Mouse (Mus musculus): Measurements from ENCODE around the gene Esam. TPM values are rescaled to one million over a fixed set of nuclear protein-coding genes. Genes with fewer than 3 reads are reported as not detected.

Esam gene
- total RNA-seq, 2 experiments from 2014 or later = 19.5 to 23.0 TPM

DNA sequence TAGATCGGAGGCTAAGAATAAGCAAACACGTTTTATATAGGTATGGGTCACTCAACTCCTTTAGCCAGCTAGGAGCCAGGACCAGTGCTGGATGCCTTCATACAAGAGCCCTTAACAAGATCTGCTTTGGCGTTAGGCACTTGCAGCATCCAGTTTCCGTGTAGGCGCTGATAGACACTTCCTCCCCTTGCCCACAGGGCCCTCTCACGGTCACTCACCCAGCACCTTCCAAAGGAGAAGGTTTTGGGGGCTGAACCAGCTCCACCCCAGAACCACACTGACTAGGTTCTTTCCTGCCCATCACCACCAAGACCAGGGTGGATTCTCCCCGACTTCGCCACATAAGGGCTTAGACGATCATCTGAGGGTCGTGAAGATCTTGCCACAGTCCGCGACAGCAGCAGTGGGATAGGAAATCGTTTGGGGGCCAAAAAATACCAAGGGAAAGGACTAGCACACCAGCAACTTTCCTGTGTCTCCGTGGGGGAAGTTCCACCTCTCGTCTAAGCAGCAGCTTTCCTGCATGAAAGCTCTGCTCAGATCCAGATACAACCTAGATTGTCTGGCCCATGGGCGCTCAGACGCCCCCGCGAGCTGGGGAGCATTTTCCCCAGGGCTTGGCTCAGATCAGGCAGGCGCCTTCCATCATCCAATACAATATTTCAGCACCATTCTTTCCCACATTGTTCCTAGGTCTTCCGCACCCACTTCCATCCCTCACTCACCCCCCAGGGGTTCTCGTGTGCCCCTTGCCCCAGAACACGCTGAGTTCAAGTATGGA lies 24.1 kb downstream of the Esam start:
- intact Hi-C loops (cut with DNase I) = loop anchor here (2.0 to 5.0 kb wide), 3 partner anchors 25 to 380 kb away; no protein-coding TSS in a partner anchor
- DNase-seq (ENCODE audit: low spot score in 2 of 2) = peak in 1 of 2 experiments; percentile 46

DNA sequence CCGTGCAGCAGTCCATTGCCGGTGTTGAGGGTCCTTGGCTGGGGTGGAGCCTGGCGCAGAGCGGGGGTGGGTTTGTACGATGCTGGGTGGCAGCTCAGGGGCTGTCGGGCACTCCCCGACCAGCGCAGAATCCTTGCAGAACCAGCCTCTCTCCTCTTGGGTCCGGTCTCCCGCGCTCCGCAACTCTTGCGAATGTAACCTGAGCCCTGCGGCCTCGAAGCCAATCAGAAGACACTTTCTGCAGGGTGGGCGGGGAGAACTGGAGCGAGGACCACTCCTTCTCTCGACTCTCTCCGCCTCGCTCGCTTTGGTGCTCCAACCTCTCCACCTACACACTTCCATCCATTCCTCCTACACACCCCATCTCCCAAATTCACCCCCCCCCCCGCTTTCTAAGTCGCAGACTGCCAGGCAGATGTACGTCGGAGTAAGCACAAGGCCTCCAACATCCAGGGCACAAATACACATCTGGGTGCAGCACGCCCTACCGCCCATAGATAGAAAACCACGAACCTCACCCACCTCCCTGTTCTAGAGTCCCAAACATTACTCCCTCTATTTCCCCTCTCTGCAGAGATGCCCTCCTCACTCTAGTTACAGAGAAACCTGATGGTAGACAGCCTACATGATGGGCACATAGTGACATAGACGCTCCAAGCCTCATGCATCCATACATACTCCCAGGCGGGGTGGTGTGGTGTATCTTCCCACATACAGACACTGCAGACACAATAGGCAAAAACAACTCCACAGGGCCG lies 24.8 kb downstream of the Esam start, which contains the start of gene Nrgn:
Nrgn (minus strand) TSS at position 369 of the 758 bp plus-strand sequence.
- peak; percentile 88 to 91 for DNase-seq (ENCODE audit: low spot score in 2 of 2)
- intact Hi-C loops (cut with DNase I) = loop anchor here (2.0 to 5.0 kb wide), 3 partner anchors 24 to 380 kb away; no protein-coding TSS in a partner anchor

DNA sequence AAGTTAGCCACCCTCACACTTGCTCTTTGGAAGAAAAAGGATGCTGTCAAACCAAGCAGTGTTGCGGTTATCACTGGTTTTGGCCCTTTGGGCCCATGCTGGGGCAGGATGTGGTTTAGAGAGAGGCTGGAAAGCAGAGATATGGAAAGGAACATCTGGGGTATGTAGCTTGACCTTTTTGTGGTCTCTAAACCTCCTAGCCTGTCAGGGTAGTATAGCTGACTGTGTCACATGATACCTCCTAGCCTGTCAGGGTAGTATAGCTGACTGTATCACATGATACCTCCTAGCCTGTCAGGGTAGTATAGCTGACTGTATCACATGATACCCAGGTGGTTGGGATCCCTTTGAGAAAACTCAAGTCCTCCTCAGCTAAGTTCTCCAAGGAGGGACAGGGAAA lies 26.4 kb downstream of the Esam start:
- intact Hi-C loops (cut with DNase I) = loop anchor here (2.0 to 5.0 kb wide), 2 partner anchors 15 to 378 kb away; no protein-coding TSS in a partner anchor

DNA sequence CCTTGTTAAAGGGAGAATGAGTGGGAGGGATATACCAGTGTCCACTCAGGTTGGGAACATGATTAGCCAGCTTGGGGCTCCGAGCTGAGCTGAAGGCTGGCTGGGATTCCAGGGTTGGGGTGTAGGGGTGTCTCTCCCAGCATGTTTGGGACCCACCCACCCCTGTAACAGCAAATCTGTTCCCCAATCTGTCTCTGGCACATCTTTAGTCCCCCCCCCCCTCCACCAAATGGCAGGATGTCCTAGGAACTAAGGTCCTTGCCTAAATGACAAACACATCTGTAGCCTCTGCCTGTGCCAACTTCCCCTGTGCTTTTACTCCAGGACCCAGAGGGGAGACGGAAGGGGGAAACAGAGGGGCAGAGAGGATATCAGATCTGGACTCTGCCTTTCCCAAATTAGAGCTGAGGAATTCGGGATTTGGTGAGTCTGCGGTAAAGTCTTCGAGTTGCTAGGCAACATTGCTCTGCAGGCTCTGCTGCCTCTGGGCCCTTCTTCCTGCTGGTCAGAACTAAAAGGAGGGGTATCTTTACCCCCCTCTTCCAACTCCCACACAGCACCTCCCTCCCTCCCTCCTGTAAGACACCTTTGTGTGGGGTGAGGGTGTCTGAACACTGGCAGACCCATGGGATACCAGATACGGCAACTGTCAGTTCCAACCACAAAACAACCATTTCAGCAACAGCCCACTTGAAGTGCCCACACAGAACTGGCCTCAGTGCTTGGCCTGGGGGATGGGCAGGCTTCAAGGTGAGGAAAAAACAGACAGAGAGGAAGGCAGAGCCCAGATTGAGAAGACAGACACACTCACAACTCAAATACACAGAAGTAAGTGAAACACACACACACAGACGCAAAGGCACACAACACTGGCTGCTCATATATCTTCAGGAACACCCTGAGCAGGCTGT lies 27.2 kb downstream of the Esam start, which contains the start of gene Siae:
Siae (plus strand) TSS at position 861 of the 911 bp plus-strand sequence.
- DNase-seq (ENCODE audit: low spot score in 2 of 2) = peak in 1 of 2 experiments; percentile 72
- intact Hi-C loops (cut with DNase I) = loop anchor here (2.0 to 5.0 kb wide), 2 partner anchors 14 to 377 kb away; no protein-coding TSS in a partner anchor

More for the DNA sequence above, 26.4 kb downstream of the Esam start:
- DNase-seq (ENCODE audit: low spot score in 2 of 2) = no peak

DNA sequence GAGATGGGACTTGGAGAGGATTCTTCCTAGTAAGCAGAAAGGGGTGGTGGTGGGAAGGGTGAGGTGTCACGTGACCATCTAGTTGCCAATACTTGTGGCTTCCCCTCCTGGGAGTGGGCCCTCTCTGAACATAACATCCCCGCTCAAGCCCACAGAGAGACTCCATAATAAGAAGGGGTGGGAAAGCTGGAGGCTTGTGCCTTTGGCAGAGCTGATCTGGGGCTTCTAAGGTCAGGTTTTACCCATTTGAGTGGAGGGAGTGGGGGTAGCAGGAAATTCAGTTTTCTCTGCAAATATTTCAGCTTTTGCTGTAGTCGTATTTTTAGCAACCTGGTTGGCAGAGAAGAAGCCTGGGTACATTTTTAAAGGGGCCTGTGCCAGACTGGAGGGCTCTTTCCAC lies 28.5 kb downstream of the Esam start:
- DNase-seq (ENCODE audit: low spot score in 2 of 2) = peak in 1 of 2 experiments; percentile 54
- intact Hi-C loops (cut with DNase I) = no loop called here

DNA sequence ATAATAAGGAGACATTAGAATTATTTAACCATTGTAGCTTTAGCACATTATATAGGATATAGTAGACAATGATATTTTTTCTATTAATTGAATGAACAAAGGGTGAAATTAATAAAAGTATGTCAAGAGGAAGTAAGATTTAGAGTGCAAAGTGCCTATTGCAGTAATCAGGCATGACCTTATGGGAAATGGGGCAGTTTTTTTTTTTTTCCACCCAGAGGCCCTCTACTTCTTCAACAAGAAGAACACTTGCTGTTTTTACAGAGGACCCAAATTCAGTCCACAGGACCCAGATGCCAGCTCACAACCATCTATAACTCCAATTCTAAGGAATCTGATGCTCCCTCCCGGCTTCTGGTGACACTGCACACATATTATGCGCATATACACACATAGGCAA lies 32.7 kb downstream of the Esam start:
- no peak for DNase-seq (ENCODE audit: low spot score in 2 of 2)
- intact Hi-C loops (cut with DNase I) = no loop called here

DNA sequence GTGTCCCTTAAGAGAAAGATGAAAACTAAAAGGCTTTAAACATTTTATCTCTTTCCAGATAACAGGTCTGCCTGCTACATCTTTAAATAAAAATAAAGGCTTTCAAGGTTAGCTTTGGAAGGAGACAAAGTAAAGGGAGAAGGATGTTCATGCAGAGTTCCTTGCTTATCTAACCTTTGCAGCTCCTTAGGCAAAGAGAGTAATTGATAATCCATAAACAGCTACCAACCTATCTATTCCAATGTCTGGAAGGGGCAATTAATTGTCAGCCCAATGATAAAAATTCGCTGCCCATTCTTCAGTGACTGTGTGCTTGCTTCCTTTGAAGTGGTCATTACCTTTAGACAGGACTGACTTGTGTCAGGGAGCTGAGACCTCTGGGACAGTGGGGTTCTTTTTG lies 35.9 kb downstream of the Esam start:
- intact Hi-C loops (cut with DNase I) = no loop called here
- no peak for DNase-seq (ENCODE audit: low spot score in 2 of 2)

DNA sequence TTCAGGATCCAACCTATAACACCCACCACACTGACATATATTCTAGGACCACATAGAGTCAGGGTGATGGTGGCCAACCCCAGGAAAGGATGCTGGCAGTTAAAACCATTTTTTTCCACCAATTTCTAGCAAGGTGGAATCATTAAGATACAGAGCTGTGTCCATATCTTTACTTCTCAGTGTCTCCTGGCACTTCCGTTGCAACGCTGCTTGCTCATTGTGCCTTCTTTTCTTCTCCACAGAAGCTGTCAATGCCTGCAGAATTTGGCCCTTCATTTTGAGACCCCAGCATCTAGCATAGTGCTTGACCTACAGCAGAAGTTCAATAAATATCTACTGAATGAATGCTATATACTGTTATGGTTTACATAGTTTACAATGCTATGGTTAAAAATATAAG lies 39.1 kb downstream of the Esam start:
- intact Hi-C loops (cut with DNase I) = no loop called here
- DNase-seq (ENCODE audit: low spot score in 2 of 2) = no peak

DNA sequence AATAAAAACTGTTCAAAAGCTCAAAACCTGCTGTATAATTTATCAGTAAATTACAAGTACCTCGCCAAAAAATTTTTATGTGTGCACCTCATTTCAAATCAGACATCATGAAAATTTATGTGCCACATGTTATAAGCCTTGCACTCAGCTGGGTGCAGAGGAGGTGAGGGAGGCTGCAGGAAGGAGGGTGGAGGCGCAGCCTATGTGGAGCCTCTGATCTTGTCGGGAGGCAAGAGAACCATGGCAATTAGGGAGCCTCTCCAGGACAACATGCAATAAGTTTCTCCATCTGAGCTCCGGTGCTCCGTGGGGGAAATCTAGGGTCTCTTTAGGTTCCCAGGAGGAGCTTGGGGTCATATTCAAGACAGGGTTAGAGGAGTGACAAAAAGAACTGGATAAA lies 39.6 kb downstream of the Esam start:
- DNase-seq (ENCODE audit: low spot score in 2 of 2) = no peak
- intact Hi-C loops (cut with DNase I) = no loop called here

DNA sequence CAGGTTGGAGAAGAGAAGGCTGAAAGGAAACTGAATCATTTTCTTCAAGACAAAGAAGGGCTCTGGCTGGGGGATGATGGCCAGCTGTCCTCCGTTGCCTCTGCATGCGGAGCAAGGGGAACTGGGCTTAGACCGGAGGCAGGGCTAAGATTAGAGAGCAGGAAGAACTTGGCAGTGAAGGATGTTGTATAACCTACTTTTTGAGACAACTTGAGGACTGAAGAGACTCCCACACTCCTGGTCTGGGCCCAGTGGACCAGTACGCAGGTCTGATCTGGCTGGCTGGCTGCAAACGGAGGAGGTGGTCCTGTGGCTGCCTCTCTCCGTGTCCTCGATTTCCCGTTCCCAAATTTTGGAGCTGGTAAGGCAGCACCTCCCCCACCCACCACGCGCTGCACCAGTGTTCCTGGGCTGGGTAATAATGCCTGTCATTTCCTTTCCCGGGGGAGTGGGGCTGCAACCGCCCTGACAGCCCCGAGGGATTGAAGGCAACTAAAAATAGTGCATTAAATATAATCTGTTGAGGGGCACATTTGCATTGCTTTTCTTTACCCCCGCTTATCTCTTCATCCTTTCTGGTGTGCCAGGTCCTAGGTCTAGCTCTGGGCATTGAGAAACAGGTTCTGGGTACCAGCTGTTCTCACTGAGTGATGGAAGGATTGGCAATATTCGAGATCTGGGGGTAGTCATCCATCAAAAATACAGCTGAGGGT lies 40.2 kb downstream of the Esam start:
- DNase-seq (ENCODE audit: low spot score in 2 of 2) = peak; percentile 78 to 86
- intact Hi-C loops (cut with DNase I) = loop anchor here (2.0 kb wide), 1 partner anchor 13 kb away; the partner anchor contains the start of gene Siae

DNA sequence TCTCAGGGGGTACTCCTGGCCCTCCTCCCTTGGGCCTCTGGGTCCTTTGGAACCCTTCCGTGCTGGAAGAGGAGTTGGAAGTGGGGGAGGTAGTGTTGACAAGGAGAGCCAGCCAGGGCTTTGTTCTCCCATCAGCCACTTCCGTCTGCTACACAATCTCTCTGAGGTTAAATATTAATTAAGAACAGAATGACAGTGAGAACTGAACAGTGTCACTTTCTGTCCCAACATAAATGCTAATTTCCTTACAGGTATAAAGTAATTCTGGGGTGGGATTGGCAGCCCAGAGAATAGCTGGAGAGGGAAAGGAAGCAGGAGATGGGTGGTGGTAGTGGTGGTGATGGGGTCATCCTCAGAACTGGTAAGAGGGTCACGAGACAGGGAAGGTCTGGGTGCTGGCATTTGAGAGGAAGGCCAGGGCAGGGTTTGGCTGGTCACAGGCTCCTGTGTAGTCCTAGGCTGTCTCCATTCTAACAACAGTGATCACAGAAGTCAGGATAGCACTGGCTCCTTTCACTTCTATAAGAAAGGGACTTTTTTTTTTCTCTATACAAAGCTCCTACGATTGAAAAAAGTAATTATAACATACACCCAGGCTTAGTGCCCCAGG lies 40.8 kb downstream of the Esam start:
- no peak for DNase-seq (ENCODE audit: low spot score in 2 of 2)
- intact Hi-C loops (cut with DNase I) = loop anchor here (2.0 kb wide), 1 partner anchor 14 kb away; the partner anchor contains the start of gene Siae

DNA sequence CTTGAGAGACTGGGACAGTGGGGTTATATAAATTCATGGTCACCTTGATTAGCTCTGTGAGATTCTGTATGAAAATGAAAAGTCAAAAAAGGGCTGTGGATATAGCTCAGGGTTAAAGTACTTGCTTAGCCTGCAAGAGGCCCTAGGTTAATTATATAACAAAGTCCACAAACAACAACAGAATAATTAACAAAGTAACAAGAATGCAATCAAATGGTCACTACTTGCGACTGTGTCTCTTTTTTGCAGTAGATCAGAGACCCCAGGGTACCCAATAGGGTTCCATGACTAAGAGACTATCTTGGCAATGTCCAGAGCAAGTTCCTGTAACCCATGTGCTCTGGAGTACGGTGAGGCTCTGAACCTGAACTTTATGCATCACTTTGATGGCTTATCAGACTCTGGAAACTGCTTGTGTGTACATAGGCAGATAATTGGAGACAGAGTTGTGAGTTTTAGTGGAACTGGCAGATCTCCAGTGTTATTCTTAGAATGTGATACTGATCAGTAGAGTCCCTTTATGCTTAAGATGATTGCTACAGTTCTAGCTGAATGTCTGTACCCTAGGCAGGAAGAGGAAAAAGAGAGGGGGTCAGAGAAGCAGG lies 41.5 kb downstream of the Esam start:
- no peak for DNase-seq (ENCODE audit: low spot score in 2 of 2)
- intact Hi-C loops (cut with DNase I) = loop anchor here (2.0 kb wide), 1 partner anchor 15 kb away; the partner anchor contains the start of gene Siae

DNA sequence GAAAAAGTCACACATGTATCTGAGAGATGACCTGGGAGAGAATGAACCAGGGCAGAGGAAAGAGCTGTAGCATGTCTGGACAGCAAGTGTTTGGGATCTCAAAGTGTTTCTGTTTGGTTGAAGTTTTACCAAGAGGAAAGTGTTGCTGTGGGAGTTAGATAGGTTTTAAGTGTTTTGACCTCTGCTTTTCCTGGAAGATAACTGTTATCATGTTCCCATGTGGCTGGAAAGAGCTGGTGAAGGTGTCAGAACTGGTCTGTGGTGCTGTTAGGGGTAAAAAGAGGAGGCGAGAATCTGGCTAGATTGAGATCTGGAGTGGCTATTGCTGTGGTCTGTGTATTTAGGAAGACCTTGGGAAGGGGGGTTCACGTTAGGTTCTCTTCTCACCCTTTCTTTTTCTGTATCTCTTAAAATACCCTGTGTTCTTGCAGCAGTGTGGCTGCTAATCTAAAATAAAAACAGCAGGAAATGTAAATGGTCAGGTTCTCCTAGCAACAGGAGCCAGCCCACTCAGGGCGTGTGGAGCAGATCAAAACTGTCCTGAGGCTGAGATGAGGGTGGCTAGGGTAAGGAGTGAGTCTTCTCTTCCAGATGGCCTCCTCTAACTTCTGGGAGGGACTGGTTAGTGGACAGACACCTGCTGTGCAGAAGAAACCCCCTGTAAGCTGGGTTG lies 44.5 kb downstream of the Esam start:
- intact Hi-C loops (cut with DNase I) = no loop called here
- DNase-seq (ENCODE audit: low spot score in 2 of 2) = no peak

DNA sequence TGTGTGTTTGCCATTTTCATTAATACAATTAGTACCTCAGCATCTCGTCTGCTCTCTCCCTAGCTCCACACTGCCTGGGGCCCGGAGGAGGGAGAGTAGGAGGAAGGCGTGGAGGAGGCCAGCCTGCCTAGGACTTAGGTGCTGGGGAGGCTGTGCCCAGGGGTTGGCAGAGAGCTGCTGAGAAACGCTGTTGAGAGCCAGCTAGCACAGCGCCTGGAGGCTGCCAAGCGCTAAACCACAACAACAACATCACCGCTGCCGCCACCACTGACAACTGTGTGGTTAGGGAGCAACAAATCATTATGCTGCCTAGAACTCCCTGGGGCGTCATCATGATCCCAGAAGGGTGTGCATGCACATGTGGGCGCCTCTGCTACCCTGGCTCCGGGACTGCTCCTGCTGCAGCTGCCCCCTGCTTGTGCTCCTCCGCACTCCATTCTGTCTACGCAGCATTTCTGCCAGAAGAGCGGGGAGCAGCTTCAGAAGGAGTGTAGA lies 48.6 kb downstream of the Esam start:
- peak; percentile 68 to 73 for DNase-seq (ENCODE audit: low spot score in 2 of 2)
- intact Hi-C loops (cut with DNase I) = loop anchor here (2.0 to 5.0 kb wide), 2 partner anchors 24 to 36 kb away; partner anchors contain the start of genes Nrgn and Spa17

DNA sequence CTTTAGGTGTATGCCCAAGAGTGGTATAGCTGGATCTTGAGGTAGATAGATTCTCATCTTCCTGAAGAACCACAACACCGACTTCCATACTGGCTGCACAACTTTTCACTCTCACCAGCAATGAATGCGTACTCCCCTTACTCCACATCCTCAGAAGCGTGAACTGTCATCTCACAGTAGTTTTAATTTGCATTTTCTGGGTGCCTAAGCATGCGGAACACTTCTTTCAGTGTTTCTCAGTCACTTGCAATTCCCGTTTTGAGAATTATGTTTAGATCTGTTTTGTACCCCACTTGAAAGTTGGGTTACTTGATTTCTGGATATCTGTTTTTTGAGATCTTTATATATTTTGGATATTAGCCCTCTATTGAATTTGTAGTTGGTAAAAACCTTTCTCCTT lies 55.7 kb downstream of the Esam start:
- DNase-seq (ENCODE audit: low spot score in 2 of 2) = no peak
- intact Hi-C loops (cut with DNase I) = no loop called here

DNA sequence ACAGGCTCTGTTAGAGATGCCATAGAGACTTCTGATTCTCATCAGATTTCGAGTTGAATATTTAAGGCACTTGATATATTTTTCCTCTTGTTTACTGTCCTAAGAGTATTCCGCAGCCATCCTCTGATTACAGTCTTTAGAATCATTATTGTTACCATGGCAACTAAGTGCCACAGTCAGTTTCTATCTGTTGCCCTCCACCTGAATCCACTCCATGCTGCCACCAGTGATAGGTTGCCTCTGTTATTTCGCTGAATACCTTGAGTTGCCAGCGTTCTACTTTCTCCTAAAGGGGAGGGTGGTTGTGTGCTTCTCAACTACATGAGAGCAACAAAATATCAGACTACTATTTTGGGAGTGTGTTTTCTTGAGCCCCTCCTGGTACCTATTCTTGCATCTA lies 58.8 kb downstream of the Esam start:
- intact Hi-C loops (cut with DNase I) = no loop called here
- no peak for DNase-seq (ENCODE audit: low spot score in 2 of 2)
